Mouse (Mus musculus) left cerebral cortex, postnatal 25 days (tissue): ENCODE measurements around the gene Cytip. TPM values are rescaled to one million over a fixed set of nuclear protein-coding genes. Genes with fewer than 3 reads are reported as not detected.

Experiments
- DNase-seq, 2 experiments: peaks; one replicate each; pipeline ENCODE4 v3.0.0; 2022; ENCODE audit warnings: low spot score in 2 of 2, mixed read lengths in 1 of 2
- intact Hi-C: fragments of 180-260 bp; cut with DNase I; formaldehyde crosslinking; loops from one replicate; pipeline ENCODE4 v1.15.1; 2025
- total RNA-seq, 2 experiments: library from RNA; stranded (reverse); gene quantifications; 2 replicates each; pipeline ENCODE4 v1.2.3; 2021

The Cytip gene
- under 1 TPM in 1 of 2 experiments, not detected in 1; 0.07 TPM for total RNA-seq

- intact Hi-C loops = loop anchor here (10.0 kb wide), 1 partner anchor 369 kb away; the partner anchor contains the start of genes Acvr1 and Upp2
- DNase-seq = no peak
Observed at GRCm38 (mm10) chr2:58195346-58195745, at the start of gene Cytip. Cytip (minus strand) TSS chr2:58195532.

GRCm38 (mm10) chr2:58240639-58241038 is 45.3 kb upstream of the Cytip start:
- intact Hi-C loops = loop anchor here (5.0 kb wide), 2 partner anchors 82 to 192 kb away; no protein-coding TSS in a partner anchor
- peak; percentile 27 to 88 for DNase-seq

- DNase-seq = no peak
- intact Hi-C loops = no loop called here
Observed at GRCm38 (mm10) chr2:58237487-58237886, 42.2 kb upstream of the Cytip start.

GRCm38 (mm10) chr2:58199442-58199841 is 4.1 kb upstream of the Cytip start:
- intact Hi-C loops = loop anchor here (1.0 to 10.0 kb wide), 2 partner anchors 260 to 365 kb away; partner anchors contain the start of genes Acvr1 and Upp2
- DNase-seq = peak; percentile 74 to 85

GRCm38 (mm10) chr2:58196880-58197279 is 1.5 kb upstream of the Cytip start:
- intact Hi-C loops = loop anchor here (10.0 kb wide), 1 partner anchor 368 kb away; the partner anchor contains the start of genes Acvr1 and Upp2
- DNase-seq = no peak

- DNase-seq = peak in 1 of 2 experiments; percentile 66
- intact Hi-C loops = loop anchor here (10.0 kb wide), 1 partner anchor 370 kb away; the partner anchor contains the start of genes Acvr1 and Upp2
Observed at GRCm38 (mm10) chr2:58194422-58195115, 763 bp downstream of the Cytip start.

GRCm38 (mm10) chr2:58192160-58192559 is 3.2 kb downstream of the Cytip start:
- intact Hi-C loops = loop anchor here (10.0 kb wide), 1 partner anchor 373 kb away; the partner anchor contains the start of genes Acvr1 and Upp2
- no peak for DNase-seq

- intact Hi-C loops = no loop called here
- no peak for DNase-seq
Observed at GRCm38 (mm10) chr2:58189501-58189900, 5.8 kb downstream of the Cytip start.

GRCm38 (mm10) chr2:58188903-58189302 is 6.4 kb downstream of the Cytip start:
- intact Hi-C loops = no loop called here
- DNase-seq = no peak

GRCm38 (mm10) chr2:58187310-58188051 is 7.9 kb downstream of the Cytip start:
- intact Hi-C loops = no loop called here

GRCm38 (mm10) chr2:58184197-58184596 is 11.1 kb downstream of the Cytip start:
- intact Hi-C loops = no loop called here
- DNase-seq = no peak

More at GRCm38 (mm10) chr2:58187310-58188051, 7.9 kb downstream of the Cytip start:
- DNase-seq = no peak

- intact Hi-C loops = no loop called here
- DNase-seq = no peak
Observed at GRCm38 (mm10) chr2:58183658-58184057, 11.7 kb downstream of the Cytip start.

GRCm38 (mm10) chr2:58180776-58181175 is 14.6 kb downstream of the Cytip start:
- intact Hi-C loops = no loop called here
- no peak for DNase-seq

GRCm38 (mm10) chr2:58179056-58179455 is 16.3 kb downstream of the Cytip start:
- intact Hi-C loops = loop anchor here (5.0 kb wide), 1 partner anchor 122 kb away; no protein-coding TSS in a partner anchor
- DNase-seq = no peak

GRCm38 (mm10) chr2:58175392-58176291 is 19.7 kb downstream of the Cytip start:
- intact Hi-C loops = loop anchor here (5.0 kb wide), 1 partner anchor 118 kb away; no protein-coding TSS in a partner anchor
- no peak for DNase-seq

GRCm38 (mm10) chr2:58174476-58175286 is 20.7 kb downstream of the Cytip start:
- intact Hi-C loops = loop anchor here (5.0 kb wide), 1 partner anchor 117 kb away; no protein-coding TSS in a partner anchor
- peak; percentile 29 to 39 for DNase-seq

- peak in 1 of 2 experiments; percentile 20 for DNase-seq
- intact Hi-C loops = no loop called here
Observed at GRCm38 (mm10) chr2:58172963-58173362, 22.4 kb downstream of the Cytip start.

- intact Hi-C loops = no loop called here
- DNase-seq = no peak
Observed at GRCm38 (mm10) chr2:58169173-58169572, 26.2 kb downstream of the Cytip start.
